Mouse (Mus musculus): ENCODE results near the gene Elmo1. TPM values are rescaled to one million over a fixed set of nuclear protein-coding genes. Genes with fewer than 3 reads are reported as not detected.

Elmo1 gene
- total and polyA plus RNA-seq, 3 experiments, result 23.1 to 50.2 (median 32.2) TPM

DNA sequence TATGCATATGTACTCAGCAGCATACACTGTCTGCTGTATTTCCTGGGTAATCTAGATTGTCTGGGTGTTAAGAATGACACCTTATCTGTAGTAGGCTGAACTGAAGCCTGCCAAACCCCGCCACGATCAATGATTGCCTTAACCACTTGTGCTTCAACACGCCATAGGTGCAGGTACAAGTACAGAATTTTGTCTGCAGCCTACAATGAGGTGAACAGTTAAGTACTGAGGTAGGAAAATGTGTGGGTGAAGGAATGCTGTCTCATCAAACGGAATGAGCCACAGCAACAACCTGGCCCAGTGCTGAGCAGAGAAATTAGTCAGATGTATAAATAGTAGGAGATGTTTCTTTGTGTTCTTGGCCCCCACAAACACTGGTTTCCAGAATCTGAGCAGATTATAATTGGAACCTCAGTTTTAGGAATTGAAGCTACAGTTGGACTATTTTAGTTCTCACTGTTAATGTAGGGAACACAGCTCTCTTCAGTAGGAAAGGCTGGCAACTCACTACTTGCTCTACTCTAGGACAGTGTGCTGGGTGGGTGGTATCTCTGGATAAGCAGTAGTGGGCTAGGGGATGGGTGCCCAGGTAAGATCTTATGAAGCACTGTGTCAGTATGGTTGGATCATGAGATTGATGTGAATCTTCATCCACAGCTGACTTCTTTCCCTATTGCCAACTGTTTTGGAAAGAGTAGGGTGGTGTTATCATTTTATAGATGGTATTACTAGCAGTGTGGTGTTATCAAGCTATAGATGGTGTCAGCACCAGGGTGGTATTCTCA is 4.7 kb downstream of the Elmo1 start:
- TF ChIP-seq ETS1 (conservative IDR thresholded peaks at IDR 0.05; ENCODE audit: low read depth, low read length), result no peak
- no peak for TF ChIP-seq CHD1 (IDR thresholded peaks at IDR 0.05; ENCODE audit: low read depth, low read length)
- TF ChIP-seq MAFK (IDR thresholded peaks at IDR 0.05; ENCODE audit: insufficient replicate concordance, low read length), result no peak
- no peak for TF ChIP-seq E2F4 (IDR thresholded peaks at IDR 0.05; ENCODE audit: insufficient replicate concordance, low read depth, low read length)
- no peak for TF ChIP-seq JUND (conservative IDR thresholded peaks at IDR 0.05; ENCODE audit: low read depth, low read length)
- no peak for TF ChIP-seq ELF1 (IDR thresholded peaks at IDR 0.05; ENCODE audit: low read depth, low read length)
- TF ChIP-seq GABPA (IDR thresholded peaks at IDR 0.05; ENCODE audit: insufficient replicate concordance, low read depth, low read length), result no peak
- no peak for TF ChIP-seq POLR2AphosphoS2 (IDR thresholded peaks at IDR 0.05; ENCODE audit: low read depth, low read length)
- TF ChIP-seq ZKSCAN1 (IDR thresholded peaks at IDR 0.05; ENCODE audit: borderline replicate concordance, low read depth, low read length), result no peak
- no peak for TF ChIP-seq MEF2A (IDR thresholded peaks at IDR 0.05; ENCODE audit: borderline replicate concordance, low read depth, low read length)
- no peak for TF ChIP-seq PAX5 (IDR thresholded peaks at IDR 0.05; ENCODE audit: low read length)
- TF ChIP-seq KAT2A (IDR thresholded peaks at IDR 0.05; ENCODE audit: insufficient replicate concordance, low read length), result no peak
- TF ChIP-seq HCFC1 (IDR thresholded peaks at IDR 0.05; ENCODE audit: low read depth, low read length), result no peak
- TF ChIP-seq POLR2A (IDR thresholded peaks at IDR 0.05; ENCODE audit: low read depth, low read length), result no peak
- no peak for TF ChIP-seq ZNF384 (IDR thresholded peaks at IDR 0.05; ENCODE audit: low read depth, low read length)
- TF ChIP-seq RAD21 (IDR thresholded peaks at IDR 0.05; ENCODE audit: low read depth, low read length), result no peak
- TF ChIP-seq USF1 (IDR thresholded peaks at IDR 0.05; ENCODE audit: low read depth, low read length), result no peak
- no peak for TF ChIP-seq JUN (IDR thresholded peaks at IDR 0.05; ENCODE audit: insufficient read depth, low read depth, low read length)
- TF ChIP-seq SMC3 (IDR thresholded peaks at IDR 0.05; ENCODE audit: low read depth, low read length), result no peak
- no peak overlapping the region for H3K4me2 ChIP-seq (ENCODE audit: insufficient read depth, low read depth, poor library complexity, severe bottlenecking)
- dilution Hi-C loops (cut with MboI; ENCODE audit: extremely low pct_ligation_motif_present, extremely low pct_unique_long_range_greater_than_20kb, low sequenced_read_pairs) (no loop called here), in situ Hi-C loops (cut with MboI; ENCODE audit: low pct_ligation_motif_present, low pct_unique_long_range_greater_than_20kb, low sequenced_read_pairs) (no loop called here)
- H3K4me1 ChIP-seq (ENCODE audit: control insufficient read depth in 1 of 2, insufficient read depth in 2 of 2), result peaks cover 5 to 66% of the 10 kb centered on the region in 2 experiments
- no peaks in the 10 kb centered on the region for H3K27me3 ChIP-seq (replicated peaks)
- H3K4me3 ChIP-seq (replicated peaks in 1 of 3; ENCODE audit: low read depth in 2 of 3, low read length in 2 of 3, poor library complexity in 1 of 3), result no peak overlapping the region
- peaks cover 0 to 18% of the 10 kb centered on the region in 2 experiments for H3K36me3 ChIP-seq (replicated peaks in 1 of 2; ENCODE audit: control insufficient read depth in 1 of 2, insufficient read depth in 1 of 2, low read length in 1 of 2)
- no peaks in the 10 kb centered on the region for H3K9me3 ChIP-seq (replicated peaks; ENCODE audit: low read length)
- no peak overlapping the region for H3K27ac ChIP-seq (ENCODE audit: insufficient read depth, low read depth)
- H3K9ac ChIP-seq (ENCODE audit: insufficient read depth, low read depth), result no peak overlapping the region
- no peak for DNase-seq (ENCODE audit: extremely low read depth)
- H3K79me2 ChIP-seq (replicated peaks; ENCODE audit: control insufficient read depth, extremely low read depth, insufficient read depth, poor library complexity, severe bottlenecking), result peaks cover 7% of the 10 kb centered on the region; the same call in 1 of the 2 replicates
